Mouse (Mus musculus): ENCODE results near the gene Prdm16.

Gene Prdm16

DNA sequence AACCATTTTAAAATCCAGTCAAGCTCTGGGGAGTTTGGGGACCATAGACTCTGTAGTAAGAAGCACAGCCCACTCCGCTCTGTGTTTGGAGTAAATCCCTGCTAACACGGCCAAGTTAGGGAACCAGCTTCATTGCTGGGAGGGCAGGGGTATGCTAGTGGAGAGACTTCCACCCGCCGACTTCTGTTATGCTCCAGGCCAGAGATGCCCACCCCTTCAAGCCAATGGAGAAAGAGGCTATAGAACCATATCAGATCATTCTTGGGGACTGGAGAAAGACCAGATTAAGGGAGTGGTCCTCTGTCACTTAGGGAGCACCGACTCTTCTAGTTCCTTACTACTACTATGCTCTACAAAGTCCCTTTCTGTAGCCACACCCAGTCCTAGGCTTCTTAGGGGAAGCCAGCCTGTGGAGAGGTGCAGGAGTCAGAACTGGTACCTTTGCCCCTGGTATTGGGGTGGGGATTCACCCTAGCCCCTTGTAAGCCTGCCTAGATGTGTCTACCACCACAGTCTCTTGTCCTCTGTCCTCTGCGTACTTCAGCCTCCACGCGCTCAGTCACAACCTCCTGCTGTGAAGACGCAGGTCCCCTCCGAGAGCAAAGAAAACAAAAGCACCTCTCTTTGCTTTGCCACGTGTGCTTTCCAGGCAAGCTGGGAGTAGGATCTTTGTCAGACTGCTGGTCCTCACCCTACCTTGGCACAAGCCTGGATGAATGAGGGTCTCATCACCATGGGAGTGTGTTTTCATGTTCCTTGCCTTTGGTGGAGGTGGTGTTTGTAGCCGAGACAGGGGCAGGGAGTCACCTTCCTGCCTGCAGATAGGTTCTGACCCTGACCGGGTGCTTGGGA is 3.1 kb upstream of the Prdm16 start:
- DNase-seq (ENCODE audit: low read depth, low spot score) = no peak

- no peak for DNase-seq (ENCODE audit: low read depth, low spot score)
Observed at GRCm38 (mm10) chr4:154639126-154639525, 2.5 kb upstream of the Prdm16 start.

DNA sequence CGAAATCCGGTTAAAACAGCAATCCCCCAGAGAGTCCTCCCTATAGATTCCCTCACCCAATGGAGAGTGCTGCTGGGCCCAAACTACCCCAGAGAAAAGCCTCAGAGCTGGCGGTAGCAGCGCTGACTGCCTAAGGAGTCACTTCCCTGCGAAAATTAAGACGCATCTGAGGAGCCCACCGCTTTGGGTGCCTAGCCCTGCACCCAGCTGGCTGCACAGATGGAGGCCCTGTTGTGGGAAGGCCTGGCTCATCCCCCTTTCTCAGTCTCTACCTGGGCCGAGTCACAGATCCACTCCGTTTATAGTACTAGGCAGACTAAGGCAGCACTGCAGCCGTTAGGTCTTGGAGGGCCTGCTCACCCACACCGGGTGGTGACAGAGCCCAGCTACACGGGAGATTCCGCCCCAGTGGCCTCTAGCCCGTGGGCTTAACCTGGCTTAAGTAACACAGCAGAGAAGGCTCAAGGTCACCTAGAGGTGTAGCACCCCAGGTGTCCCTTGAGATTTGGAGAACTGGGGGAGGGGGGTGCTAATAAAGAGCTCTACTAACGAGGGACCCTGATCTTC is 1.7 kb upstream of the Prdm16 start:
- no peak for DNase-seq (ENCODE audit: low read depth, low spot score)

- no peak for DNase-seq (ENCODE audit: low read depth, low spot score)
Observed at GRCm38 (mm10) chr4:154637468-154638319, 1.0 kb upstream of the Prdm16 start.

DNA sequence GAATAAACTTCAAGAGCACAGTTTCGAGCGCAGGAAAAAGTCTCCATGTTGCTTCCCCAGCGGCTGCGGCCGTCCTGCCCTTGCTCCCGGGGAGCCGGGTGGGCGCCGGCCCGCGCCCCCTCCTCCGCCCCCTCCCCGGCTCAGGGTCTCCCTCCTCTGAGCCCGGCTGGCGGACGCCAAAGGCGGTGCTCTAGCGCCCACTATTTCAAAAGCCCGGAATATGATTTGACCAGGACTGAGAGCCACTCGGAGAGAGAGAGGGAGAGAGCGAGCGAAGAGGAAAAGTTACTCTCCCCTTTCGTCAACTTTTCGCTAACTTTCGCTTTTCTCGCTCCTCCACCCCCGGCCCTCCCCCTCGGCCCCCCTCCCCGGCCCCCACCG is 630 bp downstream of the Prdm16 start:
- DNase-seq (ENCODE audit: low read depth, low spot score) = no peak

DNA sequence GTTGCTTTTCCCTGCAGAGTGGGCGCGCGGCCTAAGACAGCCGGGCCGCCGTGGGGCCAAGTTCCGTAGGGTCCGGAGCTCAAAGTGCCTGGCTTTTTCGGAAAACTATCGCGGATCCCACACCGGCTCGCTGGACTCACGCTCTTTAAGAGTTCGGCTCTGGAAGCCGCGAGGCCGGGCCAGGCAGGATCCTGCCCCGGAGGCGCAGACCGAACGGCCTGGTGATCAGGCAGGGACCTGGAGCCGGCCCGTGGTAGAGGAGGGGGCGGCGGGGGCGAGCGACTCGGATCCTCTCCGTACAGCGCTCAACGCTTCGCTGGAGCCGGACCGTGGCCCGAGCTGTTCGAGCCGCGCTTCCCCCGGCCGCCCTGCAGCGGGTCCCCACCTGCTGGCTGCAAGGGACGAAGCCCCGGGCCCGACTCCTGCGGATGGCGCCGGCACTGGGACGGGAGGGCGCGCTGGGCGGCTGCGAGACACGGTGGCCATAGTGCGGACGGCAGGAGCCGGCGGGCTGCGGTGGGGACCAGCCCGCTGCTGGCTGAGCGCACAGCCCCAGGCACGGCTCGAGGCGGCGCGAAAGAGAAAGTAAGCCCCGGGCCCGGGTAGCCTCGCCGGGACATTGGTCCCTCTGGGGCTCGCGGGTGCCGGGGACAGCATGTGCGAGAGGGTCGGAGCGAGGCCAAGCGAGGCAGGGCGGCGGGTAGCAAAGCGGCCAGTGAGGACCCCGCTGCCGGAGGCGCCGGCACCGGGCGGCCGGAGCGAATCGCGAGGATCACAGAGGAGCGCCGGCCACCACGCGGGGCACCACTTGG is 1.2 kb downstream of the Prdm16 start:
- no peak for DNase-seq (ENCODE audit: low read depth, low spot score)

DNA sequence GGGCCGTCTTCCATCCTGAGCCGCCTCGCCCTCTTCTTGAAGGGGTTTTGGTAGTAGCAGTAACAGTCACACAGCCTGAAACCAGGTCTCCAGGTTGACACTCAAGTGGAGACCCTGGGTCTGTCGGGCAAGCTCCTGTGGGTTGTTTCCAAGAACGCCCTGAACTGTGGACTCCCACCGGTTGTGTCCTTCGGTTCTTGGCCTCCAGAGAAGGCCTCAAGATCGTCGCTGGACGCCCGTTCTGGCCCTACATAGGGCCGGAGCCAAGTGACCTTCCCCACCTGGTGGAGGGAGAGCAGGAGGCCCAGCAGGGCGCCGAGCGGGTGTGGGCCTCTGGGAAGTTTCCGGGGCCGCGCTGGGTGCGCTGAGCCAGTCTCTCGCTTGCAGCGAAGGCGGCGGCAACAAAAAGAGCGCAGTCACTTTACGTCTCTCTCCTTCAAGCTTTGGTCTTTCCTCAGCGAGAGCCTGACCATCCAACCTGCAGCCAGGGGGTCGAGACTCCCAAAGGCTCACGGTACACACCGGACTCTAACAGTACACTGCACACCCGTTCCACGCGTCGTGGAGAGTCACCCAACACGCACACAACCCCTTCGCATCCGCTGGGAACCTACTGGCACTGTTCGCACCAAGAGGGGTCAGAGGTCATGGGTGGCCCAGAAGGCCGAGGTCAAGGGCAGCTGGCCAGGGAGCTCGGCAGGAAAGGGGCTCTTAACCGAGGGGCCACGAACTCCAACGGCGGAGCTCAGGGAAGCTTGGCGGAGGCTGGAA is 2.0 kb downstream of the Prdm16 start:
- no peak for DNase-seq (ENCODE audit: low read depth, low spot score)

GRCm38 (mm10) chr4:154634001-154634400 is 2.7 kb downstream of the Prdm16 start:
- no peak for DNase-seq (ENCODE audit: low read depth, low spot score)

DNA sequence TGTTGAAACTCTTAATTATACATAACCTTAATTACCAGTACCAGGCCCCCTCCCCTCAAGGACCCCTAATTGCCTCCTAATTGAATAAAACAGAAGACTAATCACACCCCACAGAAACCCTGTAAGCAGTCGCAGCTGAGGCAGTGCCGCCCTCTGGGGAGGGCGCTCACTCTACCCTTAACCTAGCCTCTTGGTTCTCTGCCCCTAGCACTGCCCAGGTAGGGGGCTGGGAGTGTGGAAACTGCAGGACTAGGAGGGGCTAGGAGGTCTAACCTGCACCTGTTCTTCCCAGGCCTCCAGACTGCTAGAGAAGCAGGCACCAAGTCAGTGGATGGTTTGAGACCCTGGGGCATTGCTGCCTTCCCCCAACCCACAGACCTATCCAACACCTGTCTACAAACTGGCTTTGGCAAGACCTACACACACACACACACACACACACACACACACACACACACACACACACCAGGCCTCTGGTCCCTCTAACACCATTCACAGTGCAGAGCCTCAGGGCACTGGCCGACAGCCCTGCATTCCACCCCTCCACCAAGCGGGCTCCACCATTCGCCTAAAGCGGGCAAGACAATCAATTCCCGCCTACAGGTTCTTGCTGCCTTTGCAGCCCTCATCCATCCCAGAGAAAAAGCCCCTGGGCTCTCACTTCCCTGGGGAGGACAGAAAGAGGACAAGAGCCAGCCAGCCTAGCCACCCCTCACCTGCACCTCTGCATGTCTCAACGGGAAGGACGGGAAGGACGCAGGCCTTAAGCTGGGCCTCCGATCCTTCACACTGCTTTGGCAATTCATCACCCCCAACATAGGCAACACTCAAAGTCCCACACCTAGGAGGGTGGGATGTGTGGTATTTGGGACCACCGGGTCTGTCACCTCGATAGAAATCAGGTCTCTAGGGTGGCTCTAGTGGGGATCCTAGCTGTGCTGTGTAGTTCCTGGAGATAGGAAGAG is 3.6 kb downstream of the Prdm16 start:
- DNase-seq (ENCODE audit: low read depth, low spot score) = no peak

GRCm38 (mm10) chr4:154630763-154631162 is 5.9 kb downstream of the Prdm16 start:
- no peak for DNase-seq (ENCODE audit: low read depth, low spot score)

DNA sequence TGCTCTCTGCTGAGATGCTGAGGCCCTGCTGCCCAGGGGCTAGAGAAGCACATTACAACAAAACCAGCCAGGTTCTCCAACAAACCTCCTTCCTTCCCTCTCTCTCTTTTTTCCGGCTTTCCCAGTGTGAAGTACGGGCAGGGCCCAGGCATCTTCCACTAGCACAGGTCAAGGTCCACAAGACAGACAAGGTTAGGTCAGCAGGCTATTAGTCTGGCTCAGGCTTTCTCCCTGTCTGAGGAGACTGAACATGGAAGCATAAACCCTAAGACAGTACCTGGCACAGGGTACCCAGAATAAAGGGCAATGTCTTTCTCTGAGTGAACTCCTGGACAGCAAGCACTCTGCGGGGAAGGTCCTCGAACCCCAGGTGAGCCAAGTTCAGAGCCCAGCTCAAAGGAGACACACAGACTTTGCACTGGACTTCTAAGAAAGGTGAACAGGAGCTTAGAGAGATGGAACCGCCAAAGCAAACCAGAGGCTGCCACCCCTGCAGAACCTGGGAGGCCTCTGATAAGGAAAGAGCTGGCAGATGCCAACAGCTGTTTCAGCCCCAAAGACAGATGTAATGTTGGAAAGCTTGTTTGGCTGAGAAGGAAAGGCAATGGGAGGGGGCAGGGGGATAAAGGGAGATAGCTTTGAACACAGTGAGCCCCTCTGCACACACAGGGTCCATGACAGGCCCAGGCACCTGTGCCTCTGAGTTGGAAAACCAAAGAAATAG is 9.1 kb downstream of the Prdm16 start:
- no peak for DNase-seq (ENCODE audit: low read depth, low spot score)

- no peak for DNase-seq (ENCODE audit: low read depth, low spot score)
Observed at GRCm38 (mm10) chr4:154626282-154626681, 10.4 kb downstream of the Prdm16 start.

- DNase-seq (ENCODE audit: low read depth, low spot score) = no peak
Observed at GRCm38 (mm10) chr4:154625710-154626109, 11.0 kb downstream of the Prdm16 start.

- no peak for DNase-seq (ENCODE audit: low read depth, low spot score)
Observed at GRCm38 (mm10) chr4:154623241-154623640, 13.4 kb downstream of the Prdm16 start.

GRCm38 (mm10) chr4:154622521-154622920 is 14.2 kb downstream of the Prdm16 start:
- no peak for DNase-seq (ENCODE audit: low read depth, low spot score)

- DNase-seq (ENCODE audit: low read depth, low spot score) = no peak
Observed at GRCm38 (mm10) chr4:154611167-154611566, 25.5 kb downstream of the Prdm16 start.

DNA sequence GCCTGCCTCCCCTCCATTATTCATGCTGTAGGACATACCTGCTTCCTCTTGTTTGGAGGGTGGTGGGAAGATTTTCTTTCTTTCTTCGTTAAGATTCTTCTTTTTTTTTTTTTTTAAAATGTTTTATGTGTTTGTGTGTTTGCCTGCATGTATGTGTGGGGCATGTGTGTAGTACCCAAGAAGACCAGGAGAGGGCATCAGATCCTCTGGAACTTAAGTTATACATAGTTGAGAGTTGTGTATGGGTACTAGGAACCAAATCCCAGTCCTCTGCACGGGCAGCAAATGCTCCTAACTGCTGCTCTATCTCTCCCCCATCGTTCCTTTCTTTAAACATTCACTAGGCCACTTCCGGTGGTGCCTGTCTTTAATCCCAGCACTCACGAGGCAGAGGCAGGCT is 28.9 kb downstream of the Prdm16 start:
- no peak for DNase-seq (ENCODE audit: low read depth, low spot score)

DNA sequence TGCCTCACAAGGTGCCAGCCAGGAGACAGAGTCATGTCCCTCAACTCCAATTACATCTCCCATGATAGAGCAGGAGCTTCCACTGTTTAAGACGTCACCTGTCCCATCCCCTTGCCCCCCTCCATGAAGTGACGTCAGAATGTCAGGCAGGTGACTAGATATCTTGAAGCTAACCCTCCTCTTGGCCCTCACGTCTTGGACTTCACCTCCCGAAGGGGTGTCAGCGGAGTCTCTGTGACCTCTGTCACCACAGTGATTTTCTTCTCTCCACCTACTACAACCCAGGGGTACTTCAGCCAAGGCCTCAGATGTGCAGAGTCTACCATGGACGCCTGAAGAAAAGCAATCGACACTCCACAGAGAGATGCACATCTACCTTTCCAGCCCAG is 32.2 kb downstream of the Prdm16 start:
- no peak for DNase-seq (ENCODE audit: low read depth, low spot score)
